Mouse (Mus musculus) G1E (cell line): Measurements from ENCODE around the gene Zfp946.

Experiments
- CTCF ChIP-seq: IDR thresholded peaks from 2 replicates; pipeline ENCODE4 v1.5.1; 2012; ENCODE audit warnings: low read depth, low read length, inconsistent platforms, mixed read lengths
- GATA1 ChIP-seq: IDR thresholded peaks from 2 replicates; pipeline ENCODE4 v1.6.1; 2012; ENCODE audit warnings: borderline replicate concordance, low read length, inconsistent platforms, mixed read lengths
- GATA2 ChIP-seq: IDR thresholded peaks from 2 replicates; pipeline ENCODE4 v1.6.1; 2012; ENCODE audit warnings: low read depth, low read length, inconsistent platforms, borderline replicate concordance
- TAL1 ChIP-seq: conservative IDR thresholded peaks from 2 replicates; pipeline ENCODE4 v1.6.1; 2012; ENCODE audit warnings: low read depth, low read length, inconsistent platforms, mixed read lengths

GRCm38 (mm10) chr17:22417510-22417909 lies 6.5 kb upstream of the Zfp946 start:
- TF ChIP-seq GATA1, result no peak
- peak; percentile 53 for TF ChIP-seq CTCF
- no peak for TF ChIP-seq GATA2
- no peak for TF ChIP-seq TAL1
